Mouse (Mus musculus): Measurements from ENCODE around the gene Psen2. TPM values are rescaled to one million over a fixed set of nuclear protein-coding genes. Genes with fewer than 3 reads are reported as not detected.
A peak's percentile ranks its signal among the peaks of the same experiment; 100 is the strongest.

Gene Psen2
- polyA plus RNA-seq, 1 experiment from 2014 or later, result 6.5 TPM

GRCm38 (mm10) chr1:180252656-180253190 is 10.5 kb downstream of the Psen2 start:
- 84% methylated on average over 11 of the region's 11 CpGs for WGBS
- no peak for DNase-seq (ENCODE audit: extremely low spot score, low spot score)
- H3K4me3 ChIP-seq, result no peak overlapping the region
- H3K4me1 ChIP-seq, result peaks cover 42% of the 10 kb centered on the region
- peaks cover 23% of the 10 kb centered on the region for H3K27me3 ChIP-seq (ENCODE audit: poor library complexity, severe bottlenecking)
- H3K27ac ChIP-seq, result no peak overlapping the region
- no peaks in the 10 kb centered on the region for H3K9me3 ChIP-seq
- no peaks in the 10 kb centered on the region for H3K36me3 ChIP-seq (replicated peaks)

- Histone ChIP-seq H3K27ac (peak overlapping the region; percentile 63), H3K4me3 (no peak overlapping the region), H3K9me3 (no peaks in the 10 kb centered on the region), H3K27me3 (ENCODE audit: poor library complexity, severe bottlenecking) (peaks cover 15% of the 10 kb centered on the region), H3K36me3 (replicated peaks) (no peaks in the 10 kb centered on the region), H3K4me1 (peaks cover 36% of the 10 kb centered on the region)
- 49% methylated on average over 10 of the region's 10 CpGs for WGBS
- no peak for DNase-seq (ENCODE audit: extremely low spot score, low spot score)
Measured at GRCm38 (mm10) chr1:180251176-180252048, 11.8 kb downstream of the Psen2 start.

- Histone ChIP-seq H3K9me3 (no peaks in the 10 kb centered on the region), H3K27ac (no peak overlapping the region), H3K4me3 (no peak overlapping the region), H3K4me1 (peaks cover 27% of the 10 kb centered on the region), H3K27me3 (ENCODE audit: poor library complexity, severe bottlenecking) (peaks cover 14% of the 10 kb centered on the region), H3K36me3 (replicated peaks) (no peaks in the 10 kb centered on the region)
- no peak for DNase-seq (ENCODE audit: extremely low spot score, low spot score)
- WGBS, result 68% methylated on average over 8 of the region's 8 CpGs
Measured at GRCm38 (mm10) chr1:180250441-180250830, 12.8 kb downstream of the Psen2 start.

GRCm38 (mm10) chr1:180249666-180250440 is 13.4 kb downstream of the Psen2 start:
- WGBS, result 18% methylated on average over 20 of the region's 20 CpGs
- H3K4me1 ChIP-seq, result peaks cover 21% of the 10 kb centered on the region
- DNase-seq (ENCODE audit: extremely low spot score, low spot score), result no peak
- peak overlapping the region; percentile 26; the same call in 1 of the 2 replicates for H3K4me3 ChIP-seq
- H3K27me3 ChIP-seq (ENCODE audit: poor library complexity, severe bottlenecking), result peaks cover 8% of the 10 kb centered on the region
- peak overlapping the region; percentile 37; the same call in 1 of the 2 replicates for H3K27ac ChIP-seq
- no peaks in the 10 kb centered on the region for H3K9me3 ChIP-seq
- H3K36me3 ChIP-seq (replicated peaks), result no peaks in the 10 kb centered on the region

DNA sequence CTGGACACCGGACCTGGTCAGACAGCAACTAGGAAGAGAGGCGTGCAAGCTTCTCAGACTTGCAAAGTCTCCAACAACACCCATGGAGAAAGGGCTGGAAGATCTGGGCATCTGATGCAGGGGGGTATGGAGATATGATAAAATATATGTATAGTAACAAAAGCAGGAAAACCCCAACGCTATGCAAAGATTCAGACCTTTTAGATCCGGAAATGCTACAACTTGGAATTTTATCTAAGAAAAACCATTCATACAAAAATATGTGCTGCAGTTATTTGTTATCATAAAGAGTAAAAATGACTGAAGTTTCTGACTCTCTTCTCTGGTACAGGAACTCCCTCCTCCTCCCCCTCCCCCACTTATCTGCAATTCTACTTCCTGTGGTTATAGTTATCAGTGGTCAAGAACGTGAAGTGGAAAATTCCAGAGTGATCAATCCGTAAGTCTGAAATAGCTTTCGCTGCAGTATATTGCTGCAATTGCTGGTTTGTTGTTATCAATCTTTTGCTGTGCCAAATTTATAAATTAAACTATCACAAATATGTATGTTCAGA is 14.6 kb downstream of the Psen2 start:
- Histone ChIP-seq H3K27me3 (ENCODE audit: poor library complexity, severe bottlenecking) (no peaks in the 10 kb centered on the region), H3K9me3 (peaks cover under 1% of the 10 kb centered on the region; the same call in 1 of the 2 replicates), H3K4me1 (peaks cover 21% of the 10 kb centered on the region), H3K36me3 (replicated peaks) (no peaks in the 10 kb centered on the region), H3K4me3 (no peak overlapping the region), H3K27ac (no peak overlapping the region)
- DNase-seq (ENCODE audit: extremely low spot score, low spot score), result no peak
- WGBS, result 92% methylated on average over 7 of the region's 7 CpGs

GRCm38 (mm10) chr1:180247901-180248300 is 15.3 kb downstream of the Psen2 start:
- no peak overlapping the region for H3K4me3 ChIP-seq
- H3K36me3 ChIP-seq (replicated peaks), result no peaks in the 10 kb centered on the region
- WGBS, result 91% methylated on average over 7 of the region's 7 CpGs
- H3K27ac ChIP-seq, result no peak overlapping the region
- no peak for DNase-seq (ENCODE audit: extremely low spot score, low spot score)
- H3K9me3 ChIP-seq, result peaks cover 4% of the 10 kb centered on the region; the same call in 1 of the 2 replicates
- H3K4me1 ChIP-seq, result peaks cover 21% of the 10 kb centered on the region
- H3K27me3 ChIP-seq (ENCODE audit: poor library complexity, severe bottlenecking), result no peaks in the 10 kb centered on the region

- WGBS, result 93% methylated on average over 13 of the region's 13 CpGs
- Histone ChIP-seq H3K9me3 (peaks cover 4% of the 10 kb centered on the region; the same call in 1 of the 2 replicates), H3K4me1 (peaks cover 12% of the 10 kb centered on the region), H3K27ac (no peak overlapping the region), H3K4me3 (no peak overlapping the region), H3K36me3 (replicated peaks) (no peaks in the 10 kb centered on the region), H3K27me3 (ENCODE audit: poor library complexity, severe bottlenecking) (no peaks in the 10 kb centered on the region)
- no peak for DNase-seq (ENCODE audit: extremely low spot score, low spot score)
Measured at GRCm38 (mm10) chr1:180245741-180246507, 17.3 kb downstream of the Psen2 start.

GRCm38 (mm10) chr1:180231729-180232128 is 31.5 kb downstream of the Psen2 start:
- H3K36me3 ChIP-seq (replicated peaks), result no peaks in the 10 kb centered on the region
- 80% methylated on average over 3 of the region's 3 CpGs for WGBS
- DNase-seq (ENCODE audit: extremely low spot score, low spot score), result no peak

DNA sequence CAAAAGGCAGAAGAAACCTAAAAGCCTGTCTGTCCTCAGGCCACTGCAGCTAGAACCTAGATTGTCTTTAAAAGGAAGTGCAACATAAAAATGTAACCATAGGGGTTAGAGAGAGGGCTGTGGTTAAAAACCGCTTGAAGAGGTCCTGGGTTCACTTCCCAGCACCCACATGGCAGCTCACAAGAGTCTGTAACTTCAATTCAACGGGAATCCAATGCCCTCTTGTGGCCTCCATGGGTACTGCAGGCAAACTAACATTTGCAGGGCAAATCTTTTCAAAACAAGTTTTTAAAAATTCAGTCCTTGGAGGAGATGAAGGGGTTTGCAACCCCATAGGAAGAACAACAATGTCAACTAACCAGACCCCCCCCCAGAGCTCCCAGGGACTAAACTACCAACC is 32.7 kb downstream of the Psen2 start:
- Histone ChIP-seq H3K36me3 (replicated peaks) (no peaks in the 10 kb centered on the region), H3K4me3 (no peak overlapping the region), H3K27ac (no peak overlapping the region), H3K9me3 (no peaks in the 10 kb centered on the region), H3K27me3 (ENCODE audit: poor library complexity, severe bottlenecking) (no peaks in the 10 kb centered on the region), H3K4me1 (peaks cover 20% of the 10 kb centered on the region)
- DNase-seq (ENCODE audit: extremely low spot score, low spot score), result peak; percentile 47
- WGBS, result 28% methylated on average over 2 of the region's 2 CpGs

More at GRCm38 (mm10) chr1:180231729-180232128, 31.5 kb downstream of the Psen2 start:
- Histone ChIP-seq H3K27ac (no peak overlapping the region), H3K4me3 (no peak overlapping the region), H3K9me3 (no peaks in the 10 kb centered on the region), H3K27me3 (ENCODE audit: poor library complexity, severe bottlenecking) (no peaks in the 10 kb centered on the region), H3K4me1 (peaks cover 8% of the 10 kb centered on the region)

GRCm38 (mm10) chr1:180229906-180230305 is 33.3 kb downstream of the Psen2 start:
- WGBS, result 91% methylated on average over 7 of the region's 7 CpGs
- Histone ChIP-seq H3K4me3 (no peak overlapping the region), H3K27me3 (ENCODE audit: poor library complexity, severe bottlenecking) (no peaks in the 10 kb centered on the region), H3K9me3 (no peaks in the 10 kb centered on the region), H3K4me1 (peaks cover 25% of the 10 kb centered on the region), H3K36me3 (replicated peaks) (no peaks in the 10 kb centered on the region), H3K27ac (no peak overlapping the region)
- DNase-seq (ENCODE audit: extremely low spot score, low spot score), result no peak

DNA sequence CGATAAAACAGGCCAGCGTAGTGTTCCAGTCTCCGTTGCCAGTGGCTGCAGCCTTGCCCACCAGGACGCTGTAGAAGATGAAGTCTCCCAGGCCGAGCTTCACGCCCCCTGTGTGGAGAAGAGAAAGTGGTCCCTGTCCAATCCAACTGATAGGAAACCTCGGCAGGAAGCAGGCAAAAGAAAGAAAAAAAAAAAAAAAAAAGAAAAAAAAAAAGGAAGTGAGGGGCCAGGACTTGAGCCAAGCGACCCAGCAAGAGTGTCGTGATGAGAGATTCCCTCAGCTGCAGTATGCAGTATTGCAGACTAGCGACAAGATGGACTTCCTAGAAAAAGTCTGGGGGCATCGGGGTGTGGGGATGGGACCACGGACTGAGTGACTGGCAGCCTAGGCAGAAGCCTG is 34.4 kb downstream of the Psen2 start:
- WGBS, result 88% methylated on average over 12 of the region's 12 CpGs
- H3K4me3 ChIP-seq, result no peak overlapping the region
- no peak overlapping the region for H3K27ac ChIP-seq
- H3K36me3 ChIP-seq (replicated peaks), result no peaks in the 10 kb centered on the region
- H3K4me1 ChIP-seq, result peaks cover 25% of the 10 kb centered on the region
- no peak for DNase-seq (ENCODE audit: extremely low spot score, low spot score)
- no peaks in the 10 kb centered on the region for H3K27me3 ChIP-seq (ENCODE audit: poor library complexity, severe bottlenecking)
- no peaks in the 10 kb centered on the region for H3K9me3 ChIP-seq

DNA sequence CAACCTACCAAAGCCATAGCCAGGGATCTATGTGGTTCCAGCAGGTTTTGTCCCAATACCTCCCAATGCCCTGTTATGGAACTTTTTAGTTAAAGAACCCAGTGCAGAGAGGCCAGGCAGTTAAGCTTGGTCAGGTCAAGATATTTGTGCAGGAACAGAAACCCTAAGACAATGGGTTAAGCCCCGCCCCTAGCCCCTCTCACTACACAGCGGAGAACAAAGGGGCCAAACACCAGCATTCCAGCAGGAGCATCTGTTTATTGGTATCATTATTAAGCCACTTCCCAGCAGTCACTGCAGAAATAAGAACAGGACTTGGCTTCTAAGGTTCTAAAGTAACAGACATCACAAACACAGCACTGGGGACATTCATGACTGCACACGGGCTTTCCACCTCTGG is 36.5 kb downstream of the Psen2 start:
- Histone ChIP-seq H3K4me1 (peaks cover 21% of the 10 kb centered on the region), H3K4me3 (peak overlapping the region; percentile 59), H3K27me3 (ENCODE audit: poor library complexity, severe bottlenecking) (no peaks in the 10 kb centered on the region), H3K9me3 (no peaks in the 10 kb centered on the region), H3K27ac (peak overlapping the region; percentile 74), H3K36me3 (replicated peaks) (no peaks in the 10 kb centered on the region)
- DNase-seq (ENCODE audit: extremely low spot score, low spot score), result no peak
- WGBS, result 88% methylated on average over 3 of the region's 3 CpGs

Data from forebrain, embryonic 10.5 days (tissue).